Mouse (Mus musculus): ENCODE measurements around the gene Il1rl1.

Il1rl1 gene

GRCm38 (mm10) chr1:40423892-40424291, 5.5 kb upstream of the Il1rl1 start:
- Histone ChIP-seq H3K9me3 (ENCODE audit: low read length) (no peaks in the 10 kb centered on the region), H3K4me3 (replicated peaks; ENCODE audit: low read length) (no peak overlapping the region), H3K36me3 (ENCODE audit: insufficient read depth, low read length) (no peaks in the 10 kb centered on the region), H3K27me3 (ENCODE audit: insufficient read depth, low read length) (no peaks in the 10 kb centered on the region), H3K4me1 (replicated peaks; ENCODE audit: low read depth, low read length) (no peaks in the 10 kb centered on the region)
- no peak for TF ChIP-seq CTCF (conservative IDR thresholded peaks at IDR 0.05; ENCODE audit: low read length)
- no peak for TF ChIP-seq POU5F1 (IDR thresholded peaks at IDR 0.05; ENCODE audit: borderline replicate concordance, low read length)
- TF ChIP-seq NANOG (IDR thresholded peaks at IDR 0.05; ENCODE audit: borderline replicate concordance, low read length): no peak

- Histone ChIP-seq H3K4me3 (replicated peaks; ENCODE audit: low read length) (no peak overlapping the region), H3K4me1 (replicated peaks; ENCODE audit: low read depth, low read length) (no peaks in the 10 kb centered on the region), H3K27me3 (ENCODE audit: insufficient read depth, low read length) (no peaks in the 10 kb centered on the region), H3K36me3 (ENCODE audit: insufficient read depth, low read length) (no peaks in the 10 kb centered on the region), H3K9me3 (ENCODE audit: low read length) (no peaks in the 10 kb centered on the region)
- TF ChIP-seq CTCF (conservative IDR thresholded peaks at IDR 0.05; ENCODE audit: low read length) (no peak), NANOG (IDR thresholded peaks at IDR 0.05; ENCODE audit: borderline replicate concordance, low read length) (no peak), POU5F1 (IDR thresholded peaks at IDR 0.05; ENCODE audit: borderline replicate concordance, low read length) (no peak)
Measured at GRCm38 (mm10) chr1:40427270-40427669, 2.1 kb upstream of the Il1rl1 start.

GRCm38 (mm10) chr1:40427901-40428300, 1.5 kb upstream of the Il1rl1 start:
- Histone ChIP-seq H3K36me3 (ENCODE audit: insufficient read depth, low read length) (no peaks in the 10 kb centered on the region), H3K4me3 (replicated peaks; ENCODE audit: low read length) (no peak overlapping the region), H3K9me3 (ENCODE audit: low read length) (no peaks in the 10 kb centered on the region), H3K4me1 (replicated peaks; ENCODE audit: low read depth, low read length) (no peaks in the 10 kb centered on the region), H3K27me3 (ENCODE audit: insufficient read depth, low read length) (no peaks in the 10 kb centered on the region)
- no peak for TF ChIP-seq POU5F1 (IDR thresholded peaks at IDR 0.05; ENCODE audit: borderline replicate concordance, low read length)
- no peak for TF ChIP-seq NANOG (IDR thresholded peaks at IDR 0.05; ENCODE audit: borderline replicate concordance, low read length)
- no peak for TF ChIP-seq CTCF (conservative IDR thresholded peaks at IDR 0.05; ENCODE audit: low read length)

GRCm38 (mm10) chr1:40430143-40430834, 919 bp downstream of the Il1rl1 start:
- H3K36me3 ChIP-seq (ENCODE audit: insufficient read depth, low read length): no peaks in the 10 kb centered on the region
- no peaks in the 10 kb centered on the region for H3K9me3 ChIP-seq (ENCODE audit: low read length)
- H3K4me3 ChIP-seq (replicated peaks; ENCODE audit: low read length): no peak overlapping the region
- no peaks in the 10 kb centered on the region for H3K27me3 ChIP-seq (ENCODE audit: insufficient read depth, low read length)
- H3K4me1 ChIP-seq (replicated peaks; ENCODE audit: low read depth, low read length): no peaks in the 10 kb centered on the region
- TF ChIP-seq POU5F1 (IDR thresholded peaks at IDR 0.05; ENCODE audit: borderline replicate concordance, low read length): no peak
- TF ChIP-seq NANOG (IDR thresholded peaks at IDR 0.05; ENCODE audit: borderline replicate concordance, low read length): no peak
- TF ChIP-seq CTCF (conservative IDR thresholded peaks at IDR 0.05; ENCODE audit: low read length): no peak

- Histone ChIP-seq H3K4me3 (replicated peaks; ENCODE audit: low read length) (no peak overlapping the region), H3K9me3 (ENCODE audit: low read length) (no peaks in the 10 kb centered on the region), H3K27me3 (ENCODE audit: insufficient read depth, low read length) (no peaks in the 10 kb centered on the region), H3K36me3 (ENCODE audit: insufficient read depth, low read length) (no peaks in the 10 kb centered on the region), H3K4me1 (replicated peaks; ENCODE audit: low read depth, low read length) (no peaks in the 10 kb centered on the region)
- TF ChIP-seq NANOG (IDR thresholded peaks at IDR 0.05; ENCODE audit: borderline replicate concordance, low read length): no peak
- no peak for TF ChIP-seq POU5F1 (IDR thresholded peaks at IDR 0.05; ENCODE audit: borderline replicate concordance, low read length)
- no peak for TF ChIP-seq CTCF (conservative IDR thresholded peaks at IDR 0.05; ENCODE audit: low read length)
Measured at GRCm38 (mm10) chr1:40432169-40432568, 2.8 kb downstream of the Il1rl1 start.

GRCm38 (mm10) chr1:40435936-40436335, 6.6 kb downstream of the Il1rl1 start:
- Histone ChIP-seq H3K36me3 (ENCODE audit: insufficient read depth, low read length) (no peaks in the 10 kb centered on the region), H3K4me3 (replicated peaks; ENCODE audit: low read length) (no peak overlapping the region), H3K27me3 (ENCODE audit: insufficient read depth, low read length) (no peaks in the 10 kb centered on the region), H3K9me3 (ENCODE audit: low read length) (no peaks in the 10 kb centered on the region), H3K4me1 (replicated peaks; ENCODE audit: low read depth, low read length) (no peaks in the 10 kb centered on the region)
- TF ChIP-seq CTCF (conservative IDR thresholded peaks at IDR 0.05; ENCODE audit: low read length) (no peak), POU5F1 (IDR thresholded peaks at IDR 0.05; ENCODE audit: borderline replicate concordance, low read length) (no peak), NANOG (IDR thresholded peaks at IDR 0.05; ENCODE audit: borderline replicate concordance, low read length) (no peak)

GRCm38 (mm10) chr1:40437340-40437739, 8.0 kb downstream of the Il1rl1 start:
- Histone ChIP-seq H3K4me1 (replicated peaks; ENCODE audit: low read depth, low read length) (no peaks in the 10 kb centered on the region), H3K9me3 (ENCODE audit: low read length) (no peaks in the 10 kb centered on the region), H3K4me3 (replicated peaks; ENCODE audit: low read length) (no peak overlapping the region), H3K36me3 (ENCODE audit: insufficient read depth, low read length) (no peaks in the 10 kb centered on the region), H3K27me3 (ENCODE audit: insufficient read depth, low read length) (no peaks in the 10 kb centered on the region)
- TF ChIP-seq CTCF (conservative IDR thresholded peaks at IDR 0.05; ENCODE audit: low read length) (no peak), POU5F1 (IDR thresholded peaks at IDR 0.05; ENCODE audit: borderline replicate concordance, low read length) (no peak), NANOG (IDR thresholded peaks at IDR 0.05; ENCODE audit: borderline replicate concordance, low read length) (no peak)

GRCm38 (mm10) chr1:40439504-40439903, 10.1 kb downstream of the Il1rl1 start:
- Histone ChIP-seq H3K4me1 (replicated peaks; ENCODE audit: low read depth, low read length) (no peaks in the 10 kb centered on the region), H3K27me3 (ENCODE audit: insufficient read depth, low read length) (no peaks in the 10 kb centered on the region), H3K36me3 (ENCODE audit: insufficient read depth, low read length) (no peaks in the 10 kb centered on the region), H3K9me3 (ENCODE audit: low read length) (no peaks in the 10 kb centered on the region), H3K4me3 (replicated peaks; ENCODE audit: low read length) (no peak overlapping the region)
- TF ChIP-seq CTCF (conservative IDR thresholded peaks at IDR 0.05; ENCODE audit: low read length): no peak
- no peak for TF ChIP-seq NANOG (IDR thresholded peaks at IDR 0.05; ENCODE audit: borderline replicate concordance, low read length)
- TF ChIP-seq POU5F1 (IDR thresholded peaks at IDR 0.05; ENCODE audit: borderline replicate concordance, low read length): no peak

GRCm38 (mm10) chr1:40444800-40445199, 15.4 kb downstream of the Il1rl1 start:
- Histone ChIP-seq H3K4me3 (replicated peaks; ENCODE audit: low read length) (no peak overlapping the region), H3K36me3 (ENCODE audit: insufficient read depth, low read length) (no peaks in the 10 kb centered on the region), H3K9me3 (ENCODE audit: low read length) (no peaks in the 10 kb centered on the region), H3K27me3 (ENCODE audit: insufficient read depth, low read length) (no peaks in the 10 kb centered on the region), H3K4me1 (replicated peaks; ENCODE audit: low read depth, low read length) (no peaks in the 10 kb centered on the region)
- TF ChIP-seq CTCF (conservative IDR thresholded peaks at IDR 0.05; ENCODE audit: low read length): no peak
